Mouse (Mus musculus) neural tube, embryonic 12.5 days (tissue): ENCODE data around the gene Olfr969. TPM values are rescaled to one million over a fixed set of nuclear protein-coding genes. Genes with fewer than 3 reads are reported as not detected.
"Not testable (repeated sequence)": the region's sequence is repeated elsewhere in the genome, so short reads cannot be mapped to it uniquely, and the experiment has no call there.

ENCODE experiments used
- ATAC-seq: fragments of 200-750 bp; cut with Nextera tagmentation; 2 replicates; pipeline ENCODE4 v1.8.0; 2017; ENCODE audit warnings: low read depth, mild to moderate bottlenecking, moderate TSS enrichment, moderate library complexity; ENCODE audit not compliant: low FRiP score
- H3K27ac ChIP-seq: fragments of 300-500 bp; sonication (generic); 2 replicates; pipeline ENCODE4 v1.5.1; 2016
- H3K27me3 ChIP-seq: fragments of 300-500 bp; sonication (generic); replicated peaks from 2 replicates; pipeline ENCODE4 v1.6.1; 2016; ENCODE audit warnings: mild to moderate bottlenecking
- H3K36me3 ChIP-seq: fragments of 300-500 bp; sonication (generic); 2 replicates; pipeline ENCODE4 v1.6.1; 2016; ENCODE audit warnings: mild to moderate bottlenecking
- H3K4me1 ChIP-seq: fragments of 300-500 bp; sonication (generic); 2 replicates; pipeline ENCODE4 v1.6.1; 2016
- H3K4me2 ChIP-seq: fragments of 300-500 bp; sonication (generic); replicated peaks from 2 replicates; pipeline ENCODE4 v1.6.1; 2016; ENCODE audit warnings: mild to moderate bottlenecking
- H3K4me3 ChIP-seq: fragments of 300-500 bp; sonication (generic); 2 replicates; pipeline ENCODE4 v1.5.1; 2016
- H3K9ac ChIP-seq: fragments of 300-500 bp; sonication (generic); 2 replicates; pipeline ENCODE4 v1.6.1; 2016; ENCODE audit warnings: mild to moderate bottlenecking
- H3K9me3 ChIP-seq: fragments of 300-500 bp; sonication (generic); 2 replicates; pipeline ENCODE4 v1.6.1; 2016; ENCODE audit warnings: mild to moderate bottlenecking
- WGBS: fragments of 180-500 bp; shearing (Covaris S2); methylation state at CpG from one replicate; pipeline ENCODE4 v1.1.7; 2016; 5-methylcytosine and 5-hydroxymethylcytosine counted together
- polyA plus RNA-seq: library from polyadenylated mRNA; unstranded; fragments of >200 nt; fragmentation: Nextera tagmentation; extraction: Ambion mirVana; gene quantifications from 2 replicates; pipeline ENCODE4 v1.2.1, GENCODE M21; 2016

Olfr969 gene
- polyA plus RNA-seq = not detected in 2 replicates

- Histone ChIP-seq H3K27ac (no peak within 1 kb of the TSS), H3K4me2 (no peak within 1 kb of the TSS), H3K9ac (no peak within 1 kb of the TSS), H3K4me1 (no peaks in the 10 kb centered on the region), H3K4me3 (no peak within 1 kb of the TSS), H3K36me3 (no peaks in the 10 kb centered on the region), H3K27me3 (no peaks in the 10 kb centered on the region), H3K9me3 (no peaks in the 10 kb centered on the region)
- no peak for ATAC-seq
- 68% methylated on average over 2 of the region's 2 CpGs for WGBS
These were observed at the start of gene Olfr969 for GRCm38 (mm10) chr9:39790558-39790957. TSS of gene Olfr969 (plus strand) at chr9:39790945.

- Histone ChIP-seq H3K27me3 (no peaks in the 10 kb centered on the region), H3K4me3 (no peak within 1 kb of the TSS), H3K27ac (no peak within 1 kb of the TSS), H3K4me2 (no peak within 1 kb of the TSS), H3K4me1 (no peaks in the 10 kb centered on the region), H3K9me3 (no peaks in the 10 kb centered on the region), H3K36me3 (no peaks in the 10 kb centered on the region), H3K9ac (no peak within 1 kb of the TSS)
- ATAC-seq = no peak
These were observed 44.8 kb upstream of the Olfr969 start, which contains the start of gene Olfr967 for GRCm38 (mm10) chr9:39745949-39746348. TSS of gene Olfr967 (plus strand) at chr9:39746249.

GRCm38 (mm10) chr9:39746428-39746827 lies 44.3 kb upstream of the Olfr969 start:
- H3K27me3 ChIP-seq = no peaks in the 10 kb centered on the region
- no peak overlapping the region for H3K4me2 ChIP-seq
- H3K36me3 ChIP-seq = no peaks in the 10 kb centered on the region
- no peaks in the 10 kb centered on the region for H3K9me3 ChIP-seq
- H3K27ac ChIP-seq = no peak overlapping the region
- ATAC-seq = no peak
- WGBS = 87% methylated on average over 1 of the region's 1 CpGs
- H3K9ac ChIP-seq = no peak overlapping the region
- no peak overlapping the region for H3K4me3 ChIP-seq
- no peaks in the 10 kb centered on the region for H3K4me1 ChIP-seq

- H3K27me3 ChIP-seq = no peaks in the 10 kb centered on the region
- H3K27ac ChIP-seq = no peak within 1 kb of the TSS
- no peak within 1 kb of the TSS for H3K4me2 ChIP-seq
- ATAC-seq = no peak
- H3K9ac ChIP-seq = no peak within 1 kb of the TSS
- 93% methylated on average over 1 of the region's 1 CpGs for WGBS
- no peaks in the 10 kb centered on the region for H3K9me3 ChIP-seq
- no peaks in the 10 kb centered on the region for H3K36me3 ChIP-seq
- no peaks in the 10 kb centered on the region for H3K4me1 ChIP-seq
- H3K4me3 ChIP-seq = no peak within 1 kb of the TSS
These were observed 7.6 kb upstream of the Olfr969 start, which contains the start of gene Olfr968 for GRCm38 (mm10) chr9:39783153-39783552. TSS of gene Olfr968 (minus strand) at chr9:39783253.

- Histone ChIP-seq H3K27me3 (no peaks in the 10 kb centered on the region), H3K9ac (no peak within 1 kb of the TSS), H3K27ac (no peak within 1 kb of the TSS), H3K9me3 (no peaks in the 10 kb centered on the region), H3K4me2 (no peak within 1 kb of the TSS), H3K36me3 (no peaks in the 10 kb centered on the region), H3K4me3 (no peak within 1 kb of the TSS), H3K4me1 (no peaks in the 10 kb centered on the region)
- no peak for ATAC-seq
- 76% methylated on average over 4 of the region's 4 CpGs for WGBS
These were observed 17.8 kb downstream of the Olfr969 start, which contains the start of gene Olfr970 for GRCm38 (mm10) chr9:39808560-39808959. TSS of gene Olfr970 (plus strand) at chr9:39808860.

- H3K4me1 ChIP-seq, H3K9me3 ChIP-seq, H3K4me3 ChIP-seq, H3K27me3 ChIP-seq, H3K36me3 ChIP-seq, H3K9ac ChIP-seq, H3K4me2 ChIP-seq, ATAC-seq, H3K27ac ChIP-seq: not testable (repeated sequence)
- 92% methylated on average over 2 of the region's 2 CpGs for whole genome bisulfite sequencing
These were observed 45.8 kb downstream of the Olfr969 start, which contains the start of gene Olfr971 for GRCm38 (mm10) chr9:39836576-39836975. TSS of gene Olfr971 (plus strand) at chr9:39836876.

Other genes starting within 250 kb of the Olfr969 start
- gene Olfr958, start 236.9 kb upstream of the Olfr969 start, polyA plus RNA-seq = not detected in 2 replicates
- gene Olfr959, start 215.4 kb upstream of the Olfr969 start, polyA plus RNA-seq = not detected in 2 replicates
- 26.1 and 26.5 TPM in 2 replicates for gene AW551984, start 186.5 kb upstream of the Olfr969 start, polyA plus RNA-seq
- gene Olfr148, start 180.3 kb upstream of the Olfr969 start, polyA plus RNA-seq = not detected in 2 replicates
- gene Olfr960, start 169.6 kb upstream of the Olfr969 start, polyA plus RNA-seq = not detected in 2 replicates
- not detected in 2 replicates for gene Olfr961, start 145.9 kb upstream of the Olfr969 start, polyA plus RNA-seq
- gene Olfr963, start 123.7 kb upstream of the Olfr969 start, polyA plus RNA-seq = not detected in 2 replicates
- not detected in 2 replicates for gene Olfr149, start 83.8 kb upstream of the Olfr969 start, polyA plus RNA-seq
- gene Olfr965, start 79.6 kb upstream of the Olfr969 start, polyA plus RNA-seq = not detected in 2 replicates
- not detected in 2 replicates for gene Olfr150, start 60.0 kb upstream of the Olfr969 start, polyA plus RNA-seq
- gene Olfr967, start 44.7 kb upstream of the Olfr969 start, polyA plus RNA-seq = not detected in 2 replicates
- gene Olfr968, start 7.7 kb upstream of the Olfr969 start, polyA plus RNA-seq = not detected in 2 replicates
- gene Olfr970, start 17.9 kb downstream of the Olfr969 start, polyA plus RNA-seq = not detected in 2 replicates
- not detected in 2 replicates for gene Olfr971, start 45.9 kb downstream of the Olfr969 start, polyA plus RNA-seq
- gene Olfr972, start 75.5 kb downstream of the Olfr969 start, polyA plus RNA-seq = not detected in 2 replicates
- not detected in 2 replicates for gene Olfr229, start 116.4 kb downstream of the Olfr969 start, polyA plus RNA-seq
- gene Olfr974, start 146.6 kb downstream of the Olfr969 start, polyA plus RNA-seq = not detected in 2 replicates
- gene Olfr975, start 161.1 kb downstream of the Olfr969 start, polyA plus RNA-seq = 0.11 TPM in 1 of 2 replicates, not detected in the other
- gene Olfr976, start 170.2 kb downstream of the Olfr969 start, polyA plus RNA-seq = not detected in 2 replicates
- gene Olfr978, start 201.2 kb downstream of the Olfr969 start, polyA plus RNA-seq = not detected in 2 replicates
- gene Olfr979, start 212.5 kb downstream of the Olfr969 start, polyA plus RNA-seq = not detected in 2 replicates
- not detected in 2 replicates for gene Olfr980, start 218.6 kb downstream of the Olfr969 start, polyA plus RNA-seq
- gene Olfr981, start 230.5 kb downstream of the Olfr969 start, polyA plus RNA-seq = not detected in 2 replicates